Mouse (Mus musculus): Measurements from ENCODE around the gene Pln.

DNA sequence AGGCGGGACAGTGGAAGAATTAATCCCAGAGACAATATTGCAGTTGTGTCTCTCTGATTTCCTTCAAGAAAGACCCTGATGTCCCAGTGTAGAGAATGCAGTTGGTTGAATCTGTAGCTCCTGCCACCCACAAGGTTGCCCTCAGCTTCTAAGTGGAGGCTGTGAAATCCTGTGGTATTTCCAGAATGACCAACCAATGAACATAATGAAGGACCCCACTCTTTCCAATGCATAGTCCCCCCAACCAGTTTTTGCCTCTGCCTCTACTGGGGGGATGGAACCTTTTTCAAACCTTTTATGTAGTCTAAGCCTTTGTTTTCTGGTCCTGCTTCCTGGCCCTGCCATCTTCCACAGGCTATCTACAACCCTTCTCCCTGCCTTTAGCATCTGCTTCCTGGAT, 47.4 kb downstream of the Pln start:
- no peak for TF ChIP-seq CTCF (IDR thresholded peaks at IDR 0.05; ENCODE audit: low read depth, low read length)
- no peak for TF ChIP-seq POLR2A (IDR thresholded peaks at IDR 0.05; ENCODE audit: extremely low read depth, insufficient read depth, low read length)

Data from liver, adult 2 months (tissue).